12 mouse cellular contexts compared by ENCODE assay signal in the genomic region with DNA sequence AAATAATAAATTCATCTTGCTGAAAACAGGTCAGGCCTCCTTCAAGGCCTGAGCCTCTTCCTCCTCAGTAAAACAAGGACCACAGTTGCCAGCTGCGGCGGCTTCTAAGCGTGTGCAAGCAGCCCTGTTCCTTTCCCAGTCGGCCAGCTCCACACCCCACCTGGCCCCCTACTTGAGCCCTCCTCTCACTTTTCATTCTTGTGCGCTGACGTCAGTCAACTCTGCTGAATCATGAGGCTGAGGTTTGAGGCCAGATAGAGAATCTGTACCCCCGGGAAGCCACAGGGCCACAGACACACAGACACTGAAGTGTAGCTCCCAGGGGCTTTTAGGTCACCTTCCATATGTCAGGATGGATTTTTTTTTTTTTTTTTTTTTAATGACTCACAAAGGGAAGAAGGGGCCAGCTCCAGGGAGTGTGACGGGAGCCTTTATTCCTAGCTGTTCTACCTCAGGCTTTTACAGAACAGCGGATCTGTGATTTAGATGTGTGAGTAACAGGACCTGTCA. TPM values are rescaled to one million over a fixed set of nuclear protein-coding genes. Genes with fewer than 3 reads are reported as not detected.
DNase-seq lines count a peak whose midpoint lies in the region; ATAC-seq lines count a peak whose summit lies in the region.
"Had no signal": no experiment of that assay in that cellular context is flagged by ENCODE, and none has a peak within 500 bp of the region (broad histone marks: within the 10 kb centered on the region; RNA-seq: fewer than 3 reads in every experiment).

No protein-coding gene starts in this region.

- peak overlapping the region; percentile 41; the same call in 1 of the 2 replicates for H3K9ac ChIP-seq in neural tube, embryonic 13.5 days
- H3K9ac ChIP-seq: liver, postnatal 0 days had no signal

- WGBS in heart, embryonic 10.5 days = 25% methylated on average over 9 of the region's 9 CpGs
- 55% methylated on average over 9 of the region's 9 CpGs for whole genome bisulfite sequencing in neural tube, embryonic 13.5 days

- H3K36me3 ChIP-seq in heart, embryonic 10.5 days = no peaks in the 10 kb centered on the region
- no peaks in the 10 kb centered on the region for H3K36me3 ChIP-seq in neural tube, embryonic 13.5 days

- ATAC-seq in neural tube, embryonic 13.5 days (ENCODE audit: low read depth) = no peak
- ATAC-seq: liver, postnatal 0 days had no signal

- H3K27ac ChIP-seq in heart, embryonic 10.5 days = peak overlapping the region; percentile 79
- no peak overlapping the region for H3K27ac ChIP-seq in neural tube, embryonic 13.5 days (replicated peaks)

- H3K4me3 ChIP-seq in heart, embryonic 10.5 days = no peak overlapping the region
- H3K4me3 ChIP-seq in neural tube, embryonic 13.5 days = no peak overlapping the region

- H3K4me2 ChIP-seq in neural tube, embryonic 13.5 days = no peak overlapping the region; the same call in 1 of the 2 replicates

- no peaks in the 10 kb centered on the region for H3K9me3 ChIP-seq in heart, embryonic 10.5 days
- no peaks in the 10 kb centered on the region for H3K9me3 ChIP-seq in neural tube, embryonic 13.5 days

- H3K4me1 ChIP-seq in heart, embryonic 10.5 days = peaks cover 75% of the 10 kb centered on the region
- H3K4me1 ChIP-seq in neural tube, embryonic 13.5 days (replicated peaks) = peaks cover 43% of the 10 kb centered on the region

- no peak for DNase-seq in heart, embryonic 10.5 days (ENCODE audit: low spot score)
- DNase-seq in heart, adult 11 months = no peak
- no peak for DNase-seq in neural tube, embryonic 10.5 days (ENCODE audit: extremely low spot score, low spot score)
- peak; percentile 33 for DNase-seq in fibroblast of lung, adult 2 months (ENCODE audit: low read depth)
- peak; percentile 76 for DNase-seq in thymus, postnatal 14 days
- no peak for DNase-seq in urinary bladder, postnatal 25 days (ENCODE audit: low spot score)
- DNase-seq in cerebellum, adult 8-10 months = no peak
- DNase-seq: cerebellum, adult 11-12 months; gastrocnemius, postnatal 14 days; liver, postnatal 0 days had no signal

- H3K27me3 ChIP-seq in heart, embryonic 10.5 days (ENCODE audit: insufficient read depth, poor library complexity, severe bottlenecking) = peaks cover 10% of the 10 kb centered on the region; the same call in 1 of the 2 replicates
- peaks cover 24% of the 10 kb centered on the region for H3K27me3 ChIP-seq in neural tube, embryonic 13.5 days

RNA-seq across cellular contexts. Expression of gene Socs1, which starts 3.4 kb away (rescaled TPM):
- 3.7 and 4.1 TPM in 2 replicates for polyA plus RNA-seq in heart, embryonic 10.5 days (2016; fragmentation: Nextera tagmentation; extraction: Ambion mirVana)
- polyA plus RNA-seq in neural tube, embryonic 13.5 days (2015; fragmentation: Nextera tagmentation; extraction: Ambion mirVana) = 3.7 and 4.2 TPM in 2 replicates

RNA-seq across cellular contexts. Expression of gene Tnp2, which starts 6.5 kb away (rescaled TPM):
- not detected in 2 replicates for polyA plus RNA-seq in heart, embryonic 10.5 days (2016; fragmentation: Nextera tagmentation; extraction: Ambion mirVana)
- polyA plus RNA-seq in neural tube, embryonic 13.5 days (2015; fragmentation: Nextera tagmentation; extraction: Ambion mirVana) = not detected in 2 replicates
- polyA plus RNA-seq: liver, postnatal 0 days had no signal

RNA-seq across cellular contexts. Expression of gene Prm3, which starts 8.8 kb away (rescaled TPM):
- polyA plus RNA-seq in heart, embryonic 10.5 days (2016; fragmentation: Nextera tagmentation; extraction: Ambion mirVana) = not detected in 2 replicates
- not detected in 2 replicates for polyA plus RNA-seq in neural tube, embryonic 13.5 days (2015; fragmentation: Nextera tagmentation; extraction: Ambion mirVana)
- polyA plus RNA-seq: large intestine, adult 2 months; liver, postnatal 0 days had no signal

RNA-seq across cellular contexts. Expression of gene Prm2, which starts 14.0 kb away (rescaled TPM):
- polyA plus RNA-seq in heart, embryonic 10.5 days (2016; fragmentation: Nextera tagmentation; extraction: Ambion mirVana) = not detected in 2 replicates
- not detected in 2 replicates for polyA plus RNA-seq in neural tube, embryonic 13.5 days (2015; fragmentation: Nextera tagmentation; extraction: Ambion mirVana)
- polyA plus RNA-seq: liver, postnatal 0 days had no signal

RNA-seq across cellular contexts. Expression of gene Prm1, which starts 23.7 kb away (rescaled TPM):
- polyA plus RNA-seq in heart, embryonic 10.5 days (2016; fragmentation: Nextera tagmentation; extraction: Ambion mirVana) = 0.36 TPM in 1 of 2 replicates, not detected in the other
- 0.64 TPM in 1 of 2 replicates, not detected in the other for polyA plus RNA-seq in neural tube, embryonic 13.5 days (2015; fragmentation: Nextera tagmentation; extraction: Ambion mirVana)
- polyA plus RNA-seq: liver, postnatal 0 days had no signal

Comparison
In these comparisons a context has a peak if more than half of its experiments do, and no peak if none do; other contexts are left out.
1. DNase-seq: peak in fibroblast of lung, adult 2 months (single experiment) and thymus, postnatal 14 days (single experiment); none in heart, embryonic 10.5 days (single experiment), heart, adult 11 months (single experiment), neural tube, embryonic 10.5 days (single experiment), urinary bladder, postnatal 25 days (single experiment) and cerebellum, adult 8-10 months (single experiment).